Mouse (Mus musculus): ENCODE measurements around the gene Zp1. TPM values are rescaled to one million over a fixed set of nuclear protein-coding genes. Genes with fewer than 3 reads are reported as not detected.

Zp1 gene
- polyA plus RNA-seq (2015; fragmentation: Illumina TruSeq; extraction: RNeasy Lipid Tissue Mini Kit (QIAGEN cat#74804); ENCODE audit: low read depth, low replicate concordance) = not detected

GRCm38 (mm10) chr19:10920532-10920931 is at the start of gene Zp1:
Zp1 (minus strand) TSS chr19:10920632.

GRCm38 (mm10) chr19:10949112-10949511 is 28.7 kb upstream of the Zp1 start, which contains the start of gene Ccdc86:
Ccdc86 (minus strand) TSS chr19:10949266.

DNA sequence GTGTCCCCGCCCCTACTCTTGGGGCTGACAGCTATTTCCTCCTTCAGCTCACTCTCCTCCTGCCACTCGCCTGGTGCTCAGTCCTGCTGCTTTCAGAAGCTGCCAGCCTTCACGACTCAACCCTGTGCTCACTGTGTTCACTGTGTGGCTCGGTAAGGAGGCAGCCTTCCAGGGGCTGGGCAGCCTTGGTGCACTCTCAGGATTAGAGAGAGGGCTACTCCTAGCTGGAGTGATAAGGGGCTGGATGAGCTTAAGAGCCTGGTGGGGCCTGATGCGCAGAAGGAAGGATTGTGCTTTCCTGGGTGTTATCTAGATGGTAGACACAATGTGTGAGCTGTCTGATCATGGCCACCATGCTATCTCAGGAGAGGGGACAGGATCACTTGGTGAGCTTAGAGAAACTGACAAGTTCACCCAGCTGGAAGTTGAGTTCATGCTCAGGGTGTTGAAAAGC is 16.7 kb upstream of the Zp1 start, which contains the start of gene Ptgdr2:
TSS of gene Ptgdr2 (plus strand) at position 51 of the 454 bp plus-strand sequence.

GRCm38 (mm10) chr19:10895016-10895528 is 25.4 kb downstream of the Zp1 start, which contains the start of gene Prpf19:
Prpf19 (plus strand) TSS chr19:10895231.

DNA sequence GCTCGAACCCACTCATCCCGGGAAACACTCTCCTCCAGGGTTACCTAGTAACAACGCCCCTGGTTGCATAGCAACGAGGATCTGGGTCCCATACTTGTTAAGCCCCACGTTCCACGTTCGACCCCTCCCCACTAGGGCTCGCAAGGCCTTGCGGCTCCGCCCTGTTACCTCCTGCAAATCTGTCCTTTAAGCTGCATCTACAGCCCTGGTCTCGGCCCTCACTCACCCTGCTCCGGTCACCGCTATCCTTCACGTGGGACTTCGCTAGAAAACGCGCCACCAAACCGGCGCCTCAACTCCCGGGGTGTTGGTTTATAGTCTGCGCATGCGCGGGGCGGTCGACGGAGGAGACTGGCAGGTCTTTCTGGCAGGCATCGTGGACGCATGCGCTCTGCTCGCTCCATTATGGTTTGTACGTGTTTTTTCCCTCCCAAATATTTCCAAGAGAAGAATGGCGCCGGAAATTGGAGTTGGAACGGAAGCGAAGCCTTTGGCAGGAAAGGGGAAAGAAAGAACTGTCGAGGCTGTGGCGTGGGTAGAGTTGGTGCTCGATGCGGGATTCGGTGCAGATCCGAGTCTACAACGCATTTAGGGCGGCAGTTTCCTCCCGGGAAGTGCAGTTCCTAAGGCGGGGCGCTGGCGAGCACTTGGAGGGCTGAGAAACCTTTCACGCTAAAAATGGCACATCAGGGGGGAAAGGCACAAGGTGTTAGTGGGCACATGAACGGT is 38.8 kb downstream of the Zp1 start, which contains the start of gene Tmem109:
TSS of gene Tmem109 (minus strand) at position 576 of the 729 bp plus-strand sequence.

GRCm38 (mm10) chr19:10869886-10870527 is 50.4 kb downstream of the Zp1 start, which contains the start of gene Tmem132a:
Tmem132a (minus strand) TSS chr19:10869940.

Other genes with a start within 250 kb of the Zp1 start
- not detected for gene Pga5, start 242.6 kb downstream of the Zp1 start, polyA plus RNA-seq (2015; fragmentation: Illumina TruSeq; extraction: RNeasy Lipid Tissue Mini Kit (QIAGEN cat#74804); ENCODE audit: low read depth, low replicate concordance)
- 20.6 TPM for gene Vps37c, start 231.9 kb downstream of the Zp1 start, polyA plus RNA-seq (2015; fragmentation: Illumina TruSeq; extraction: RNeasy Lipid Tissue Mini Kit (QIAGEN cat#74804); ENCODE audit: low read depth, low replicate concordance)
- gene Cd5, start 181.6 kb downstream of the Zp1 start, polyA plus RNA-seq (2015; fragmentation: Illumina TruSeq; extraction: RNeasy Lipid Tissue Mini Kit (QIAGEN cat#74804); ENCODE audit: low read depth, low replicate concordance) = 0.19 TPM
- gene Cd6, start 90.6 kb downstream of the Zp1 start, polyA plus RNA-seq (2015; fragmentation: Illumina TruSeq; extraction: RNeasy Lipid Tissue Mini Kit (QIAGEN cat#74804); ENCODE audit: low read depth, low replicate concordance) = 3.3 TPM
- 1.3 TPM for gene Slc15a3, start 80.9 kb downstream of the Zp1 start, polyA plus RNA-seq (2015; fragmentation: Illumina TruSeq; extraction: RNeasy Lipid Tissue Mini Kit (QIAGEN cat#74804); ENCODE audit: low read depth, low replicate concordance)
- gene Tmem132a, start 50.7 kb downstream of the Zp1 start, polyA plus RNA-seq (2015; fragmentation: Illumina TruSeq; extraction: RNeasy Lipid Tissue Mini Kit (QIAGEN cat#74804); ENCODE audit: low read depth, low replicate concordance) = 126 TPM
- gene Tmem109, start 38.6 kb downstream of the Zp1 start, polyA plus RNA-seq (2015; fragmentation: Illumina TruSeq; extraction: RNeasy Lipid Tissue Mini Kit (QIAGEN cat#74804); ENCODE audit: low read depth, low replicate concordance) = 42.7 TPM
- 231 TPM for gene Prpf19, start 25.4 kb downstream of the Zp1 start, polyA plus RNA-seq (2015; fragmentation: Illumina TruSeq; extraction: RNeasy Lipid Tissue Mini Kit (QIAGEN cat#74804); ENCODE audit: low read depth, low replicate concordance)
- not detected for gene Ptgdr2, start 16.5 kb upstream of the Zp1 start, polyA plus RNA-seq (2015; fragmentation: Illumina TruSeq; extraction: RNeasy Lipid Tissue Mini Kit (QIAGEN cat#74804); ENCODE audit: low read depth, low replicate concordance)
- 6.3 TPM for gene Ccdc86, start 28.6 kb upstream of the Zp1 start, polyA plus RNA-seq (2015; fragmentation: Illumina TruSeq; extraction: RNeasy Lipid Tissue Mini Kit (QIAGEN cat#74804); ENCODE audit: low read depth, low replicate concordance)
- gene Ms4a10, start 54.0 kb upstream of the Zp1 start, polyA plus RNA-seq (2015; fragmentation: Illumina TruSeq; extraction: RNeasy Lipid Tissue Mini Kit (QIAGEN cat#74804); ENCODE audit: low read depth, low replicate concordance) = not detected
- gene Ms4a15, start 72.6 kb upstream of the Zp1 start, polyA plus RNA-seq (2015; fragmentation: Illumina TruSeq; extraction: RNeasy Lipid Tissue Mini Kit (QIAGEN cat#74804); ENCODE audit: low read depth, low replicate concordance) = not detected
- not detected for gene Ms4a18, start 97.4 kb upstream of the Zp1 start, polyA plus RNA-seq (2015; fragmentation: Illumina TruSeq; extraction: RNeasy Lipid Tissue Mini Kit (QIAGEN cat#74804); ENCODE audit: low read depth, low replicate concordance)
- gene Ms4a8a, start 160.5 kb upstream of the Zp1 start, polyA plus RNA-seq (2015; fragmentation: Illumina TruSeq; extraction: RNeasy Lipid Tissue Mini Kit (QIAGEN cat#74804); ENCODE audit: low read depth, low replicate concordance) = not detected
- gene 1700017D01Rik, start 210.2 kb upstream of the Zp1 start, polyA plus RNA-seq (2015; fragmentation: Illumina TruSeq; extraction: RNeasy Lipid Tissue Mini Kit (QIAGEN cat#74804); ENCODE audit: low read depth, low replicate concordance) = not detected
- not detected for gene 1700025F22Rik, start 244.7 kb upstream of the Zp1 start, polyA plus RNA-seq (2015; fragmentation: Illumina TruSeq; extraction: RNeasy Lipid Tissue Mini Kit (QIAGEN cat#74804); ENCODE audit: low read depth, low replicate concordance)